Mouse (Mus musculus) embryonic fibroblast, embryonic 13.5 days (primary cell): ENCODE measurements around the gene Wap. TPM values are rescaled to one million over a fixed set of nuclear protein-coding genes. Genes with fewer than 3 reads are reported as not detected.
"Not testable (repeated sequence)": the region's sequence is repeated elsewhere in the genome, so short reads cannot be mapped to it uniquely, and the experiment has no call there.

Experiments
- H3K27ac ChIP-seq: 2 replicates; pipeline ENCODE4 v1.5.1; 2012; ENCODE audit warnings: low read length, control low read depth, inconsistent platforms; ENCODE audit not compliant: insufficient read depth
- H3K4me1 ChIP-seq: 2 replicates; pipeline ENCODE4 v1.6.1; 2011; ENCODE audit warnings: low read length; ENCODE audit not compliant: control insufficient read depth, insufficient read depth
- H3K4me3 ChIP-seq: 2 replicates; pipeline ENCODE4 v1.5.1; 2011; ENCODE audit warnings: mild to moderate bottlenecking, control low read depth, low read length; ENCODE audit not compliant: insufficient read depth
- CTCF ChIP-seq: IDR thresholded peaks from 2 replicates; pipeline ENCODE4 v1.5.1; 2011; ENCODE audit warnings: mild to moderate bottlenecking, control low read depth, low read length, moderate library complexity, borderline replicate concordance; ENCODE audit not compliant: insufficient read depth
- POLR2A ChIP-seq: IDR thresholded peaks from 2 replicates; pipeline ENCODE4 v1.6.1; 2011; ENCODE audit warnings: low read depth, mild to moderate bottlenecking, control low read depth, low read length, moderate library complexity
- polyA plus RNA-seq: library from polyadenylated mRNA; stranded (reverse); fragments of >200 nt; gene quantifications from 2 replicates; pipeline ENCODE4 v1.2.4, GENCODE M21; 2011; ENCODE audit warnings: low read depth; ENCODE audit not compliant: missing spikeins, insufficient read length

Wap gene
- polyA plus RNA-seq, 1 experiment: not detected

GRCm38 (mm10) chr11:6666634-6667033 is 28.2 kb upstream of the Wap start:
- Histone ChIP-seq H3K27ac (no peak overlapping the region), H3K4me1 (peaks cover 10% of the 10 kb centered on the region; the same call in 1 of the 2 replicates), H3K4me3 (no peak overlapping the region)
- TF ChIP-seq CTCF (no peak), POLR2A (no peak)

- Histone ChIP-seq H3K4me1 (peaks cover 6% of the 10 kb centered on the region; the same call in 1 of the 2 replicates), H3K27ac (no peak overlapping the region), H3K4me3 (no peak overlapping the region)
- TF ChIP-seq CTCF: no peak
- no peak for TF ChIP-seq POLR2A
These were observed 22.8 kb upstream of the Wap start for GRCm38 (mm10) chr11:6661206-6661605.

GRCm38 (mm10) chr11:6658271-6658670 is 19.8 kb upstream of the Wap start, which contains the start of gene Ramp3:
TSS of gene Ramp3 (plus strand) at chr11:6658521.
- Histone ChIP-seq H3K4me3 (peak within 1 kb of the TSS; percentile 37), H3K4me1 (no peaks in the 10 kb centered on the region), H3K27ac (no peak within 1 kb of the TSS)
- TF ChIP-seq POLR2A (no peak), CTCF (no peak)

GRCm38 (mm10) chr11:6654903-6655302 is 16.5 kb upstream of the Wap start:
- H3K4me1 ChIP-seq: no peaks in the 10 kb centered on the region
- no peak for TF ChIP-seq POLR2A
- TF ChIP-seq CTCF: peak; percentile 19; the same call in 1 of the 2 replicates
- H3K4me3 ChIP-seq: no peak overlapping the region
- no peak overlapping the region for H3K27ac ChIP-seq

GRCm38 (mm10) chr11:6652978-6653377 is 14.5 kb upstream of the Wap start:
- H3K4me1 ChIP-seq, H3K4me3 ChIP-seq, H3K27ac ChIP-seq: not testable (repeated sequence)

- Histone ChIP-seq H3K4me1 (no peaks in the 10 kb centered on the region), H3K4me3 (no peak overlapping the region), H3K27ac (no peak overlapping the region)
- TF ChIP-seq CTCF: no peak
- no peak for TF ChIP-seq POLR2A
These were observed 12.1 kb upstream of the Wap start for GRCm38 (mm10) chr11:6650519-6650918.

- no peaks in the 10 kb centered on the region for H3K4me1 ChIP-seq
- no peak for TF ChIP-seq CTCF
- no peak for TF ChIP-seq POLR2A
- H3K4me3 ChIP-seq: no peak overlapping the region
- no peak overlapping the region for H3K27ac ChIP-seq
These were observed 9.6 kb upstream of the Wap start for GRCm38 (mm10) chr11:6647831-6648724.

- H3K4me3 ChIP-seq: no peak overlapping the region
- no peak overlapping the region for H3K27ac ChIP-seq
- no peaks in the 10 kb centered on the region for H3K4me1 ChIP-seq
- TF ChIP-seq CTCF: no peak
- no peak for TF ChIP-seq POLR2A
These were observed 6.1 kb upstream of the Wap start for GRCm38 (mm10) chr11:6644566-6644965.

GRCm38 (mm10) chr11:6639072-6639471 is 635 bp upstream of the Wap start:
- Histone ChIP-seq H3K4me3 (no peak overlapping the region), H3K27ac (no peak overlapping the region), H3K4me1 (no peaks in the 10 kb centered on the region)
- TF ChIP-seq POLR2A (no peak), CTCF (no peak)

- TF ChIP-seq CTCF (no peak), POLR2A (no peak)
- H3K27ac ChIP-seq: no peak overlapping the region
- H3K4me3 ChIP-seq: no peak overlapping the region
- H3K4me1 ChIP-seq: no peaks in the 10 kb centered on the region
These were observed 2.3 kb downstream of the Wap start for GRCm38 (mm10) chr11:6636150-6636549.
